Mouse (Mus musculus): Measurements from ENCODE around the gene Haus8.
A peak's percentile ranks its signal among the peaks of the same experiment; 100 is the strongest.
"Not testable (repeated sequence)": the region's sequence is repeated elsewhere in the genome, so short reads cannot be mapped to it uniquely, and the experiment has no call there.

Gene Haus8

DNA sequence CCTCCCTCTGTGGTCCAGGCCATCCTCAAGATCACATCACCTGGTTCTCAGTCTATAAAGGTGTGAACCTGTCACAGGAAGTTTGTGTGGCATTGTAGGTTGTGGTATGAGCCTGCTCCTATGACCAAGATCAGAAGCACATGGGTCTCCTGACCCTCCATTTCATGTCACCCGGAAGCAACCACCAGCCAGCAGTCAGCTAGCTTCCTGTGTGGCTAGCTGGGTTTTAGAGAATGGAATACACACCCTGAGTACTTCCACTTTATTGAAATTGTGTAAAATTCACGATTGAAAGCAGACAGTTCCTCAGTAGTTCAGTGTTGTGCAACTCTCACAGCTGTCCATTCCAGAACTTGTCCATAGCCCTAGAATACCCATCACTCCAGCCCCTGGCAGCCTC is 13.5 kb upstream of the Haus8 start:
- DNase-seq (ENCODE audit: inconsistent ontology term), result not testable (repeated sequence)

GRCm38 (mm10) chr8:71282621-71283020 is 9.9 kb upstream of the Haus8 start:
- peak; percentile 91 for DNase-seq (ENCODE audit: inconsistent ontology term)

GRCm38 (mm10) chr8:71281731-71282130 is 9.0 kb upstream of the Haus8 start:
- DNase-seq (ENCODE audit: inconsistent ontology term), result peak; percentile 40

GRCm38 (mm10) chr8:71279409-71279808 is 6.7 kb upstream of the Haus8 start:
- DNase-seq (ENCODE audit: inconsistent ontology term), result not testable (repeated sequence)

GRCm38 (mm10) chr8:71276166-71276565 is 3.4 kb upstream of the Haus8 start:
- peak; percentile 73 for DNase-seq (ENCODE audit: inconsistent ontology term)

- no peak for DNase-seq (ENCODE audit: inconsistent ontology term)
Observed at GRCm38 (mm10) chr8:71274478-71274877, 1.7 kb upstream of the Haus8 start.

GRCm38 (mm10) chr8:71273151-71273510 is 397 bp upstream of the Haus8 start:
- peak; percentile 80 for DNase-seq (ENCODE audit: inconsistent ontology term)

DNA sequence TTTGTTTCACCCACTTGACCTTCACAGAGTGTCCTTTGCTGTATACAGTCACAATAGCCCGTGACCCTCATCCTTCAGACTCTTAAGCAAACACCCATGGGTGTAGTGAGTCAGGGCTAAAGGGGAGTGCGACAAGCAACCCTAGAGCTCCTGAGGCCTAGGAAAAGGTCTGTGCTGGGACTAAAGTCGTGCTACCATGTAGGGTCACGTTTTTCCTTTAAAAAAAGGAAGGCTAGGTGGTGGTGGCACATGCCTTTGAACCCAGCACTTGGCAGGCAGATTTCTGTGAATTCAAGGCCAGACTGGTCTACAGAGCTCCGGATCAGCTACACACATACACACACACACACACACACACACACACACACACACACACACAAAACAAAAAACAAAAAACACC is 1.1 kb downstream of the Haus8 start:
- DNase-seq (ENCODE audit: inconsistent ontology term), result peak; percentile 19

DNA sequence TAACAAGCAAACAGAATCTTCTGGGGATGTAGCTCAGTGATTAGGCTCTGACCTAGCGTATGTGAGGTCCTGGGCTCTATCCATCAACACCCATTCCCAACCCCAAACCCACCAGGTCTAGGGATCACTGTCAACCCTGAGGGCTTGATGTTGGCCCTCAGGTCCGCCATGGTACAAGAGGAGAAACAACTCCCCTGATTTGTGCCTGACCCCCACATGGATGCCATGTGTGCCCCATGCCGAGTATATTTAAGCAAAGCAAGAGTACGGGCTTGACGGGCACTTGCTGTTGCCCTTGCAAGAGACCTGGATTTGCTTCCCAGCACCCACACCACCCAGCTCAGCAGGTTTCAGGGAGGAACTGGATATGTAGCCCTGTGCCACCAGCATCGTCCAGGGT is 4.4 kb downstream of the Haus8 start:
- DNase-seq (ENCODE audit: inconsistent ontology term), result not testable (repeated sequence)

- DNase-seq (ENCODE audit: inconsistent ontology term), result no peak
Observed at GRCm38 (mm10) chr8:71267690-71268089, 5.0 kb downstream of the Haus8 start.

GRCm38 (mm10) chr8:71261234-71261633 is 11.5 kb downstream of the Haus8 start:
- no peak for DNase-seq (ENCODE audit: inconsistent ontology term)

GRCm38 (mm10) chr8:71256545-71257232 is 16.0 kb downstream of the Haus8 start:
- no peak for DNase-seq (ENCODE audit: inconsistent ontology term)

GRCm38 (mm10) chr8:71248203-71248602 is 24.5 kb downstream of the Haus8 start:
- no peak for DNase-seq (ENCODE audit: inconsistent ontology term)

DNA sequence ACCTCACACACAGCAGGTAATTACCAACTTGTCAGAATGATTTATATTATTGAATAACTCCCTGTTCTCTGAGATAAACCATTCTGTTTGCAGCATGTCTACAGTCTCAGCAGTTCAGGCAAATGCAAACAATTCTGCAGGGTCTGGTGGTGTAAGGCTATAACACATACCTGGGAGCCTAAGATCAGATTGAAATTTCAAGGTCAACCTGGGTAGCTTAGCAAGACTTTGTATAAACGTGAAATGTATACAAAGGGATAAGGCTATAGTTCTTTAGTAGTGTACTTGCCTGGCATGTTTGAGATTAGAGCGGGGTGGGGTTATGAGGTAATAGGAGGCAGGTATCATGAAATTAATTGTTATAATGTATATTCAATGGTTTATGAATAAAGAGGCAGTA is 30.0 kb downstream of the Haus8 start:
- DNase-seq (ENCODE audit: inconsistent ontology term), result no peak

GRCm38 (mm10) chr8:71224560-71224959 is 48.2 kb downstream of the Haus8 start:
- DNase-seq (ENCODE audit: inconsistent ontology term), result no peak

DNA sequence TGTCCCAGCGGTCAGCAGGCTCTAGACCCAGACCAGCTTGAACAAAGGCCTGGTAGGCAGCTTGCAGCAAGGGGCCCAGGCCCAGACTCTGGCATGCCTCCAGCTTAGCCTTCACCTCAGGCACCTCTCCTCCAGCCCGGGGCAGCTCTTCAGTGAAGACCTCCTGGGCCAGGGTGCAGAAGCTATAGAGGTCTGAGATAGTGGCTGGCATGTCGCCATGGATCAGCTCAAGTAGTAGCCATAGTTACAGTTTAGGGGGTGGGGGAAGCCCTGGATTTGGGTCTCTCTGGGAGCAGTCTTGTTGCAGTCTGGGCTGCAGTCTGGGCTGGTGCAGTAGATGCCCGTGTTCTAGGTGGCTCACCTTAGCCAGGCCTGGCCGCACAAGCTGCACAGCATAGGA is 58.5 kb downstream of the Haus8 start:
- not testable (repeated sequence) for DNase-seq (ENCODE audit: inconsistent ontology term)

- peak; percentile 13 for DNase-seq (ENCODE audit: inconsistent ontology term)
Observed at GRCm38 (mm10) chr8:71205541-71205967, 67.2 kb downstream of the Haus8 start.
